Mouse (Mus musculus): Measurements from ENCODE around the gene Lysmd4. TPM values are rescaled to one million over a fixed set of nuclear protein-coding genes. Genes with fewer than 3 reads are reported as not detected.

Gene Lysmd4
- polyA plus RNA-seq, 1 experiment from 2014 or later: 17.5 TPM

GRCm38 (mm10) chr7:67230640-67231140 is 8.3 kb downstream of the Lysmd4 start:
- no peak overlapping the region for H3K4me2 ChIP-seq
- peaks cover 51% of the 10 kb centered on the region for H3K36me3 ChIP-seq
- 68% methylated on average over 3 of the region's 3 CpGs for WGBS
- H3K9me3 ChIP-seq: no peaks in the 10 kb centered on the region
- H3K27me3 ChIP-seq: no peaks in the 10 kb centered on the region
- ATAC-seq (ENCODE audit: insufficient number of reproducible peaks, insufficient read depth, low FRiP score, low TSS enrichment, low read depth): no peak
- no peak overlapping the region for H3K27ac ChIP-seq
- peaks cover 4% of the 10 kb centered on the region; the same call in 1 of the 2 replicates for H3K4me1 ChIP-seq (replicated peaks)
- no peak overlapping the region for H3K9ac ChIP-seq (replicated peaks)
- H3K4me3 ChIP-seq (replicated peaks): no peak overlapping the region

- ATAC-seq (ENCODE audit: insufficient number of reproducible peaks, insufficient read depth, low FRiP score, low TSS enrichment, low read depth): no peak
- H3K9me3 ChIP-seq: no peaks in the 10 kb centered on the region
- WGBS: 93% methylated on average over 14 of the region's 14 CpGs
- no peaks in the 10 kb centered on the region for H3K27me3 ChIP-seq
- H3K4me2 ChIP-seq: no peak overlapping the region
- peaks cover 50% of the 10 kb centered on the region for H3K36me3 ChIP-seq
- H3K9ac ChIP-seq (replicated peaks): no peak overlapping the region
- H3K27ac ChIP-seq: no peak overlapping the region
- no peak overlapping the region for H3K4me3 ChIP-seq (replicated peaks)
- H3K4me1 ChIP-seq (replicated peaks): peaks cover 4% of the 10 kb centered on the region; the same call in 1 of the 2 replicates
Observed at GRCm38 (mm10) chr7:67232504-67232903, 10.2 kb downstream of the Lysmd4 start.

- Histone ChIP-seq H3K4me3 (replicated peaks) (no peak overlapping the region), H3K4me1 (replicated peaks) (peaks cover 3% of the 10 kb centered on the region; the same call in 1 of the 2 replicates), H3K4me2 (no peak overlapping the region), H3K36me3 (peaks cover 61% of the 10 kb centered on the region), H3K9ac (replicated peaks) (no peak overlapping the region), H3K27ac (0 out of 2 replicates have a peak overlapping the region, but pooled peaks have one; percentile 56), H3K27me3 (no peaks in the 10 kb centered on the region), H3K9me3 (no peaks in the 10 kb centered on the region)
- ATAC-seq (ENCODE audit: insufficient number of reproducible peaks, insufficient read depth, low FRiP score, low TSS enrichment, low read depth): no peak
- WGBS: 87% methylated on average over 8 of the region's 8 CpGs
Observed at GRCm38 (mm10) chr7:67234797-67235196, 12.5 kb downstream of the Lysmd4 start.

- 78% methylated on average over 2 of the region's 2 CpGs for WGBS
- no peaks in the 10 kb centered on the region for H3K9me3 ChIP-seq
- no peak overlapping the region for H3K4me2 ChIP-seq
- ATAC-seq (ENCODE audit: insufficient number of reproducible peaks, insufficient read depth, low FRiP score, low TSS enrichment, low read depth): no peak
- peaks cover 3% of the 10 kb centered on the region; the same call in 1 of the 2 replicates for H3K4me1 ChIP-seq (replicated peaks)
- H3K4me3 ChIP-seq (replicated peaks): no peak overlapping the region
- H3K27ac ChIP-seq: no peak overlapping the region
- H3K36me3 ChIP-seq: peaks cover 57% of the 10 kb centered on the region
- H3K27me3 ChIP-seq: no peaks in the 10 kb centered on the region
- no peak overlapping the region for H3K9ac ChIP-seq (replicated peaks)
Observed at GRCm38 (mm10) chr7:67236351-67236750, 14.0 kb downstream of the Lysmd4 start.

GRCm38 (mm10) chr7:67237752-67238151 is 15.4 kb downstream of the Lysmd4 start:
- peaks cover 46% of the 10 kb centered on the region for H3K36me3 ChIP-seq
- peaks cover 3% of the 10 kb centered on the region; the same call in 1 of the 2 replicates for H3K4me1 ChIP-seq (replicated peaks)
- no peak overlapping the region for H3K4me3 ChIP-seq (replicated peaks)
- no peaks in the 10 kb centered on the region for H3K9me3 ChIP-seq
- 90% methylated on average over 2 of the region's 2 CpGs for WGBS
- H3K9ac ChIP-seq (replicated peaks): no peak overlapping the region
- ATAC-seq (ENCODE audit: insufficient number of reproducible peaks, insufficient read depth, low FRiP score, low TSS enrichment, low read depth): no peak
- no peaks in the 10 kb centered on the region for H3K27me3 ChIP-seq
- no peak overlapping the region for H3K4me2 ChIP-seq
- no peak overlapping the region for H3K27ac ChIP-seq

- WGBS: 94% methylated on average over 3 of the region's 3 CpGs
- H3K27me3 ChIP-seq: no peaks in the 10 kb centered on the region
- H3K4me3 ChIP-seq (replicated peaks): no peak overlapping the region
- peaks cover 3% of the 10 kb centered on the region; the same call in 1 of the 2 replicates for H3K4me1 ChIP-seq (replicated peaks)
- H3K9ac ChIP-seq (replicated peaks): no peak overlapping the region
- no peak overlapping the region for H3K27ac ChIP-seq
- peaks cover 18% of the 10 kb centered on the region for H3K36me3 ChIP-seq
- no peak overlapping the region for H3K4me2 ChIP-seq
- no peaks in the 10 kb centered on the region for H3K9me3 ChIP-seq
- ATAC-seq (ENCODE audit: insufficient number of reproducible peaks, insufficient read depth, low FRiP score, low TSS enrichment, low read depth): no peak
Observed at GRCm38 (mm10) chr7:67241969-67242368, 19.6 kb downstream of the Lysmd4 start.

GRCm38 (mm10) chr7:67243121-67243893 is 21.0 kb downstream of the Lysmd4 start:
- Histone ChIP-seq H3K27me3 (no peaks in the 10 kb centered on the region), H3K4me3 (replicated peaks) (no peak overlapping the region), H3K9ac (replicated peaks) (no peak overlapping the region), H3K27ac (no peak overlapping the region), H3K36me3 (peaks cover 18% of the 10 kb centered on the region), H3K9me3 (no peaks in the 10 kb centered on the region), H3K4me1 (replicated peaks) (peaks cover 3% of the 10 kb centered on the region; the same call in 1 of the 2 replicates), H3K4me2 (no peak overlapping the region)
- WGBS: 46% methylated on average over 2 of the region's 2 CpGs
- ATAC-seq (ENCODE audit: insufficient number of reproducible peaks, insufficient read depth, low FRiP score, low TSS enrichment, low read depth): no peak

GRCm38 (mm10) chr7:67243894-67244282 is 21.5 kb downstream of the Lysmd4 start:
- Histone ChIP-seq H3K4me3 (replicated peaks) (no peak overlapping the region), H3K36me3 (peaks cover 15% of the 10 kb centered on the region), H3K9me3 (no peaks in the 10 kb centered on the region), H3K4me1 (replicated peaks) (peaks cover 3% of the 10 kb centered on the region; the same call in 1 of the 2 replicates), H3K27me3 (no peaks in the 10 kb centered on the region), H3K4me2 (no peak overlapping the region), H3K27ac (no peak overlapping the region), H3K9ac (replicated peaks) (no peak overlapping the region)
- ATAC-seq (ENCODE audit: insufficient number of reproducible peaks, insufficient read depth, low FRiP score, low TSS enrichment, low read depth): no peak
- 69% methylated on average over 4 of the region's 4 CpGs for WGBS

- Histone ChIP-seq H3K27ac (no peak overlapping the region), H3K9ac (replicated peaks) (no peak overlapping the region), H3K4me1 (replicated peaks) (no peaks in the 10 kb centered on the region), H3K4me2 (no peak overlapping the region), H3K36me3 (peaks cover 21% of the 10 kb centered on the region), H3K9me3 (no peaks in the 10 kb centered on the region), H3K4me3 (replicated peaks) (no peak overlapping the region), H3K27me3 (no peaks in the 10 kb centered on the region)
- 93% methylated on average over 1 of the region's 1 CpGs for WGBS
- no peak for ATAC-seq (ENCODE audit: insufficient number of reproducible peaks, insufficient read depth, low FRiP score, low TSS enrichment, low read depth)
Observed at GRCm38 (mm10) chr7:67245255-67245654, 22.9 kb downstream of the Lysmd4 start.

GRCm38 (mm10) chr7:67246067-67246466 is 23.7 kb downstream of the Lysmd4 start:
- peaks cover 23% of the 10 kb centered on the region for H3K36me3 ChIP-seq
- WGBS: 70% methylated on average over 2 of the region's 2 CpGs
- no peaks in the 10 kb centered on the region for H3K9me3 ChIP-seq
- H3K27ac ChIP-seq: no peak overlapping the region
- H3K4me2 ChIP-seq: no peak overlapping the region
- no peak for ATAC-seq (ENCODE audit: insufficient number of reproducible peaks, insufficient read depth, low FRiP score, low TSS enrichment, low read depth)
- no peaks in the 10 kb centered on the region for H3K4me1 ChIP-seq (replicated peaks)
- H3K4me3 ChIP-seq (replicated peaks): no peak overlapping the region
- no peaks in the 10 kb centered on the region for H3K27me3 ChIP-seq
- no peak overlapping the region for H3K9ac ChIP-seq (replicated peaks)

GRCm38 (mm10) chr7:67259828-67260563 is 37.7 kb downstream of the Lysmd4 start:
- Histone ChIP-seq H3K4me2 (no peak overlapping the region), H3K27me3 (no peaks in the 10 kb centered on the region), H3K9ac (replicated peaks) (no peak overlapping the region), H3K4me1 (replicated peaks) (peaks cover 2% of the 10 kb centered on the region; the same call in 1 of the 2 replicates), H3K27ac (no peak overlapping the region), H3K4me3 (replicated peaks) (no peak overlapping the region), H3K36me3 (peaks cover 34% of the 10 kb centered on the region), H3K9me3 (no peaks in the 10 kb centered on the region)
- 88% methylated on average over 4 of the region's 4 CpGs for WGBS
- ATAC-seq (ENCODE audit: insufficient number of reproducible peaks, insufficient read depth, low FRiP score, low TSS enrichment, low read depth): no peak
